Mouse (Mus musculus) ES-E14 (cell line): ENCODE data around the gene Pcdh8.

ENCODE experiments used
- CHD2 ChIP-seq: IDR thresholded peaks from 2 replicates; pipeline ENCODE4 v1.6.1; 2014; ENCODE audit warnings: mild to moderate bottlenecking, low read depth, low read length, inconsistent platforms
- HCFC1 ChIP-seq: IDR thresholded peaks from 2 replicates; pipeline ENCODE4 v1.6.1; 2012; ENCODE audit warnings: low read length, inconsistent platforms, borderline replicate concordance; ENCODE audit not compliant: insufficient read depth
- MAFK ChIP-seq: IDR thresholded peaks from 2 replicates; pipeline ENCODE4 v1.6.1; 2014; ENCODE audit warnings: mild to moderate bottlenecking, low read depth, low read length, inconsistent platforms; ENCODE audit not compliant: insufficient read depth
- ZNF384 ChIP-seq: IDR thresholded peaks from 2 replicates; pipeline ENCODE4 v1.6.1; 2012; ENCODE audit warnings: low read depth, low read length, inconsistent platforms

- TF ChIP-seq HCFC1 (no peak), ZNF384 (no peak), MAFK (no peak), CHD2 (no peak)
These were observed 8.7 kb upstream of the Pcdh8 start for GRCm38 (mm10) chr14:79779841-79780240.
